Mouse (Mus musculus) hindbrain, embryonic 11.5 days (tissue): ENCODE data around the gene Lemd2. TPM values are rescaled to one million over a fixed set of nuclear protein-coding genes. Genes with fewer than 3 reads are reported as not detected.

Source experiments
- ATAC-seq: fragments of 200-750 bp; cut with Nextera tagmentation; 2 replicates; pipeline ENCODE4 v1.8.0; 2017; ENCODE audit warnings: mild to moderate bottlenecking, moderate TSS enrichment, moderate library complexity; ENCODE audit not compliant: low FRiP score
- DNase-seq: peaks from one replicate; pipeline ENCODE4 v3.0.0-alpha.2; 2015; ENCODE audit warnings: low spot score
- H3K27ac ChIP-seq: fragments of 300-500 bp; sonication (generic); 2 replicates; pipeline ENCODE4 v1.5.1; 2014; ENCODE audit warnings: mild to moderate bottlenecking, low read depth, low read length
- H3K27me3 ChIP-seq: fragments of 300-500 bp; sonication (generic); 2 replicates; pipeline ENCODE4 v1.6.1; 2014; ENCODE audit warnings: mild to moderate bottlenecking, low read length, moderate library complexity, mixed read lengths; ENCODE audit not compliant: control insufficient read depth, insufficient read depth
- H3K36me3 ChIP-seq: fragments of 300-500 bp; sonication (generic); 2 replicates; pipeline ENCODE4 v1.6.1; 2014; ENCODE audit warnings: mild to moderate bottlenecking, low read length, moderate library complexity, mixed read lengths; ENCODE audit not compliant: control insufficient read depth, insufficient read depth
- H3K4me1 ChIP-seq: fragments of 300-500 bp; sonication (generic); replicated peaks from 2 replicates; pipeline ENCODE4 v1.6.1; 2014; ENCODE audit warnings: low read length, mixed read lengths; ENCODE audit not compliant: control insufficient read depth, insufficient read depth
- H3K4me2 ChIP-seq: fragments of 300-500 bp; sonication (generic); replicated peaks from 2 replicates; pipeline ENCODE4 v1.6.1; 2014; ENCODE audit warnings: mild to moderate bottlenecking, low read depth, low read length
- H3K4me3 ChIP-seq: fragments of 300-500 bp; sonication (generic); 2 replicates; pipeline ENCODE4 v1.5.1; 2014; ENCODE audit warnings: low read depth, low read length
- H3K9ac ChIP-seq: fragments of 300-500 bp; sonication (generic); 2 replicates; pipeline ENCODE4 v1.6.1; 2014; ENCODE audit warnings: low read depth, low read length
- H3K9me3 ChIP-seq: fragments of 300-500 bp; sonication (generic); 2 replicates; pipeline ENCODE4 v1.6.1; 2016; ENCODE audit warnings: low read length; ENCODE audit not compliant: control insufficient read depth
- WGBS: fragments of 180-500 bp; shearing (Covaris S2); extraction: QIAGEN DNeasy Blood & Tissue Kit; methylation state at CpG from one replicate; pipeline ENCODE4 v1.1.7; 2014; 5-methylcytosine and 5-hydroxymethylcytosine counted together
- polyA plus RNA-seq: library from polyadenylated mRNA; unstranded; fragments of >200 nt; fragmentation: Nextera tagmentation; extraction: Ambion mirVana; gene quantifications from 2 replicates; pipeline ENCODE4 v1.2.1, GENCODE M21; 2014

Gene Lemd2
- polyA plus RNA-seq, 1 experiment from 2014 or later = 12.4 TPM

DNA sequence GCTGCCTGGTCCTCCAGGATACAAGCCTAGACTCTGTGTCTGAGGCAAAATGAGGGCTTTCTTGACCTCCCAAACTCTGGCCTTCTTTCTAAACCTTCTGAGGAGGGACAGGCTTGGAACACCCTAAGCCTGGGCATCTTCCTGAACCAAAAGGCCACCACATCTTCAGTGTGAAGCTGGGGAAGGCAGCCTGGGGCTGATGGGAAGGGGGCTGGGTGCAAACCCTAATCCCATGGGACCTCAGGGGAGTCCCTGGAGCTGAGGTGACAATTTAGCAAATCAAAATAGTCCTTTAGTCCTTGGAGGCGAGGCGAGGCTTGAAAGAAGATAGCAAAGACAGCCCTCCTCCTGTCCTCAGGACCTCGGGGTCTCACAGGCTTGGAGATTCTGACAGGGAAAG lies 28.0 kb downstream of the Lemd2 start:
- ATAC-seq = no peak
- no peak overlapping the region for H3K9ac ChIP-seq
- peak overlapping the region; percentile 51 for H3K27ac ChIP-seq
- no peaks in the 10 kb centered on the region for H3K9me3 ChIP-seq
- peaks cover 5% of the 10 kb centered on the region; the same call in 1 of the 2 replicates for H3K4me1 ChIP-seq
- H3K27me3 ChIP-seq = no peaks in the 10 kb centered on the region
- DNase-seq = no peak
- WGBS = 73% methylated on average over 3 of the region's 3 CpGs
- H3K4me3 ChIP-seq = no peak overlapping the region
- H3K4me2 ChIP-seq = no peak overlapping the region
- H3K36me3 ChIP-seq = no peaks in the 10 kb centered on the region

DNA sequence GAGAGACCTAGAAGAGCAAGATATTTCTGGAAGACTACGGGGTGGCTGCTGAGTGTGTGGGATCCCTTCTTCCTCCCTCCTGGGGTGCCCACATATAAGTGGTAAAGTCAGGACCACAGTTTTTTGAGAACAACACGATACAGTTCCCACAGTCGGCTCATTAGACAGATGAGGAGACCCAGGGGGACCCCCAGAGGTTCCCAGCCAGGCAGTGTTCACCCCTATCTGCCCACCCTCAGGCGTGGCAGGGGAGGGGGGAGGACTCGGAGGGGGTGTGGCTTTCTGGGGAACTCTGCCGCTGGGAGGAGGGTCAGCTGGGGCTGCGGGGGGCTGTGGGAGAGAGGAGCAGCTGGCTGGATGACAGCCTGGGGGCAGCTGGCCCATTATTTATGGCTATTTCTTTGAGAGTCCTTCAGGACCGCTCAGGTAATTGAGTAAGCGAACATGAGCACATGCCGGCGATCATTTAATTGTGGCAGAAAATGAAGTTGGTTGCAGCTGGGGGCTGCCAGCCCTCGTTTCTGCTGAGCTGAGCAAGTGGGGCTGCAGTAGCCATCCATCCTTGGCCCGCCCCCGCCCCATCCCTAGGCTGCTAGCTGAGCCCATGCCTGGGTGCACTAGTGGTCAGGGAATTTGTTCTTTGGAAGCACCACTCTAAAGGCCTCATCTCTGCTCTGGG lies 28.9 kb downstream of the Lemd2 start:
- ATAC-seq (peak; percentile 89), DNase-seq (peak; percentile 66)
- Histone ChIP-seq H3K9me3 (no peaks in the 10 kb centered on the region), H3K4me1 (peaks cover 5% of the 10 kb centered on the region; the same call in 1 of the 2 replicates), H3K4me2 (no peak overlapping the region), H3K27me3 (no peaks in the 10 kb centered on the region), H3K9ac (no peak overlapping the region), H3K4me3 (no peak overlapping the region), H3K27ac (peak overlapping the region; percentile 51), H3K36me3 (no peaks in the 10 kb centered on the region)
- WGBS = 31% methylated on average over 14 of the region's 14 CpGs

DNA sequence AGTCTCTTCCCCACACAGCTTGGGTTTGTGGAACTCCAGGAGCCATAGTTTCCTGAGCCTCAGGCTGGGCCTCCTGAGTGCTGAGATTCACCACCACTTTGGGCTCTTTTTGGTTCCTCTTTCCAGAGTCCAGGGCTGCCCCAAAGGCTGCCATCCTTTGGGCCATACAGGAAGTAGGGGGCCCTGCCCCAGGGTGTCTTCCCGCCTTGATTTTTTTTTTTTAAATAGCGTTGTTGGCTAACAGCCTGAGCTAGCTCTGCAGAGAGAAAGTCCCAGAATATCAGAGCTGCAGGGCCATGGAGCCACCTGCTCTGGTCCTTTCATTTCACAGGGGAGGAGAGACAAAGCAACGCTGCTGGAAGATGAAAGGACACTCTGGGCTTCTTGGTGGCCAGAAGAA lies 30.6 kb downstream of the Lemd2 start:
- no peak overlapping the region for H3K4me2 ChIP-seq
- no peak overlapping the region for H3K9ac ChIP-seq
- 68% methylated on average over 3 of the region's 3 CpGs for WGBS
- H3K4me1 ChIP-seq = peaks cover 5% of the 10 kb centered on the region; the same call in 1 of the 2 replicates
- H3K27me3 ChIP-seq = no peaks in the 10 kb centered on the region
- H3K27ac ChIP-seq = no peak overlapping the region; the same call in 1 of the 2 replicates
- no peaks in the 10 kb centered on the region for H3K36me3 ChIP-seq
- ATAC-seq (no peak), DNase-seq (no peak)
- H3K9me3 ChIP-seq = no peaks in the 10 kb centered on the region
- H3K4me3 ChIP-seq = no peak overlapping the region

DNA sequence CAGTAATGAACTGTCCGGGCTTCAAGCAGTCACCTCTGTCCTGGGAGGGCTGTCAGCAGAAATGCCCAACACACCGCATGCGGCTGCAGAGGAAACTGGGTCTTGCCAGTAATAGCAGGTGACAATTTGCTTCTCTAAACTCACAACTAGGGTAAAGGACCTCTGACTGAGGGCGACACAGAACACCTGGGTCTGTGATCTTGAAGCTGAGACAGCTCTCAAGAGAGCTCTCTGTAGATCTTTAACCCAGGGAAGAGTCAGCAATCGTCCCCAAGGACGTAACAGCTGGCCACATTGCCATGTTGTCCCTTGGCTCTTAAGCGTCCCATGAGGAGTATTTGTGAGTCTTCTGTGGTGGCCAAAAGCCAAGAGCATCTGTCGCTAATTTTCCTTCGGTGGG lies 31.8 kb downstream of the Lemd2 start:
- Histone ChIP-seq H3K36me3 (no peaks in the 10 kb centered on the region), H3K27me3 (no peaks in the 10 kb centered on the region), H3K9ac (no peak overlapping the region), H3K9me3 (no peaks in the 10 kb centered on the region), H3K4me1 (peaks cover 5% of the 10 kb centered on the region; the same call in 1 of the 2 replicates), H3K27ac (no peak overlapping the region), H3K4me3 (no peak overlapping the region), H3K4me2 (no peak overlapping the region)
- WGBS = 86% methylated on average over 9 of the region's 9 CpGs
- DNase-seq (no peak), ATAC-seq (no peak)

DNA sequence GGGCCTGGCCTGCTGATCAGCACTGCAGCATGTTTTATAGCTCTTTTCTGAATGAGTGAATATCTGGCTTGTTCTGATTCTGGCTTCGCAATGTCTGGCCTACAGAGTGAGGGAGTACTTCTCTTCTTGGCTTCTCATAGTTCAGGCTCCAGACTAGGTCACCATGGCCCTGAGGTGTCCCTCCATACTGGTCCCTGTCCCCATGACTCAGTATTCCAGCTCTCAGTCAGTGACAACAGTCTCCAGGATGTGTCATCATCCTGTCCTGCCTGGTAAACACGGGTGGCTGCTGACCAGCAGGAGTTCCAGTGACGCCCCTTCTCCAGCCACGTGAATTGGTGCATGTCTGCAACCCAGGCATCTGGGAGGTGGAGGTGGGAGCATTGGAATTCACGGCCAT lies 33.1 kb downstream of the Lemd2 start:
- no peak overlapping the region for H3K4me3 ChIP-seq
- no peaks in the 10 kb centered on the region for H3K27me3 ChIP-seq
- H3K9ac ChIP-seq = no peak overlapping the region
- DNase-seq (no peak), ATAC-seq (no peak)
- no peak overlapping the region for H3K27ac ChIP-seq
- H3K4me1 ChIP-seq = peaks cover 3% of the 10 kb centered on the region; the same call in 1 of the 2 replicates
- no peak overlapping the region for H3K4me2 ChIP-seq
- no peaks in the 10 kb centered on the region for H3K9me3 ChIP-seq
- no peaks in the 10 kb centered on the region for H3K36me3 ChIP-seq
- WGBS = 78% methylated on average over 5 of the region's 5 CpGs

DNA sequence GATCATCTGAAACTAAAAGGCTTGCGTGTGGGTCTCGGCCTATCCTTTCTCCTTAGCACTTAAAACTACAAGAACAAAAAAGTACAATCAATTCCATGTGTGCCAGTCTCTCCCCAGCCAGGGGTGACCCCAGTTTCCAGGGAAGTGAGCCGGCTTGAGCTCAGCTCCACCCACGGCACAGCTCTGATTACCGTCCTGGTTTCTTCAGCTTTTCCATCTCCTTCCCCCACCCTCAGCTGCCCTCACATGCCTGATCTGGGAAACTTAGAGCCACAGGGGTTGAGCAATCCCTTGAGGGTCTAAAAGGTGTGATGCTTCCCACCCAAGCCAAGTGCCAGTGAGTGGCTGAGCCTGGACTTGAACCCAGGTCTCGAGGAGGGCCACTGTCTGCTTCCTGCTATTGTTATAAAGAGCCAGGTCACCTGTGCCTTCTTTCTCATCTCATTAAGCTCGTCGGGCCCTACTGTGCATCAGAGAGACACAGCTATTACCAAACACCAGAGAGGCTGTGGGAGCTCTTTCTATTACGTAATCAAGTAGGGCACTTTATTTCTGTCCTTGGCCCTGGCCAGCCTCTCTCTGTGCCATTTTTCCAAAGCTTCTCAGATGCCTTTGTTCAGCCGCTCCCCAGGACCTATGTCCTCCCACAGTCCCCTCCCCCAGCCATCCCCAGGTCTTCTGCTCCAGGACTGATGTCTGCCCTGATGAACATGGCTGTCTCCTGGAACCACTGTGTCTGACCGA lies 34.1 kb downstream of the Lemd2 start:
- no peak for DNase-seq
- Histone ChIP-seq H3K27ac (no peak overlapping the region), H3K4me2 (no peak overlapping the region), H3K36me3 (no peaks in the 10 kb centered on the region), H3K4me3 (no peak overlapping the region), H3K27me3 (no peaks in the 10 kb centered on the region), H3K9me3 (no peaks in the 10 kb centered on the region), H3K9ac (no peak overlapping the region), H3K4me1 (no peaks in the 10 kb centered on the region)
- no peak for ATAC-seq
- WGBS = 66% methylated on average over 11 of the region's 11 CpGs

DNA sequence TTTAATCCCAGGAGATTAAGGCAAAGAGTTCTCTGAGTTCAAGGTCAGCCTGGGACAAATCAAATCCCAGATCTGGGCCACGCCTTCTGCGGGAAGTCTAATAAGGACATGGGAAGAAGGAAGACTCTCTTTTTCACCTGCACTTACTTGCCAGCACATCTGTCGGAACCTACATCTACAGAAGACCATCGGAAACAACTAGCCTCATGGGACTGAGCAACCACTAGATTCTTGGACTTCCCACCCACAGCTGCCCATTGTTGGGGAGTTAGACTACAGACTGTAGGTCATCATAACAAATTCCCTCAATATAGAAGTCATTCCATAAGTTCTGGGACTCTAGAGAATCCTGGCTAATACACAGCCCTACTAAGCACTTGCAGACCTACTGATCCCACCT lies 35.7 kb downstream of the Lemd2 start:
- Histone ChIP-seq H3K4me2 (no peak overlapping the region), H3K4me1 (no peaks in the 10 kb centered on the region), H3K4me3 (no peak overlapping the region), H3K9me3 (no peaks in the 10 kb centered on the region), H3K36me3 (no peaks in the 10 kb centered on the region), H3K9ac (no peak overlapping the region), H3K27ac (no peak overlapping the region), H3K27me3 (no peaks in the 10 kb centered on the region)
- WGBS = 94% methylated on average over 4 of the region's 4 CpGs
- ATAC-seq (no peak), DNase-seq (no peak)

DNA sequence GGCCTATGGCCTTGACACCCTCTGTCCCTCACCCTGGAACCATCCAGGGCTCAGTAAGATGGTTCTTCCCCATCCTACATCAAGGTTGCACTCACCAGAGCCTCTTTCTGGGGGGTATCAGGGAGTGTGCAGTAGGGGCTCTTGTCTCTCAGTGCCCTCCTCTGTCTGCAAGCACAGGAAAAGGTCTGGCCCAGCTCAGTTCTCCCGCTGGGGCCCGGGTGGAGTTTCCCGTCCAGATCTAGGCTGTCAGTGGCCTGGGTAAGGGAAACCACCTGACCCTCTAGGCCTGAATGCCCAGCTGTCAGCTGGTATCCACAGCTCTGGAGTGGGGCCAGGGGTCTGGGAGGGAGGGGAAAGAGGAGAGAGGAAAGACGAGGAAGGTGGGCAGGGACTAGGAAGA lies 36.7 kb downstream of the Lemd2 start, which contains the start of gene Ip6k3:
Gene Ip6k3, minus strand, starts transcription at position 251 of the 400 bp plus-strand sequence.
- H3K4me3 ChIP-seq = no peak within 1 kb of the TSS
- no peaks in the 10 kb centered on the region for H3K27me3 ChIP-seq
- H3K27ac ChIP-seq = no peak within 1 kb of the TSS
- no peak within 1 kb of the TSS for H3K4me2 ChIP-seq
- no peak within 1 kb of the TSS for H3K9ac ChIP-seq
- ATAC-seq = no peak
- no peak for DNase-seq
- H3K4me1 ChIP-seq = no peaks in the 10 kb centered on the region
- H3K36me3 ChIP-seq = no peaks in the 10 kb centered on the region
- WGBS = 65% methylated on average over 4 of the region's 4 CpGs
- no peaks in the 10 kb centered on the region for H3K9me3 ChIP-seq

DNA sequence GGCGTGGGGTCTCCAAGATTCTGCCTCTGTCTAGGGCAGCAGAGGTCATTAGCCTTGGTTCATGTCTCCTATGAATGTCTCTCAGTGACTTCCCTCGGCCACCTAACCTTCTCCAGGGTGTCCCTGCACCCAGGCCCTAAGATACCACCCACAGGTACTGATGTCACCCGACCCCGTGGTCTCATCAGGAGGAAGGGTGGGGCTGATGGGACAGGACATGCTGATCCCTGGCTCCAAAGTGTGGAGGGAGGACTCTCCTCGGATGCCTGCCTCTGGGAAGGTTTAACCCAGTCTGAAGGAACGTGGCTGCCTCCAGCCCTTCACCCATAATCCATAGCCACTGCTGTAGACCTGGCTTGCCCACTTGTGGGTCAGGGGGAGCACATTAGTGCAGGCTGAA lies 37.4 kb downstream of the Lemd2 start:
- no peak overlapping the region for H3K4me3 ChIP-seq
- no peak overlapping the region for H3K9ac ChIP-seq
- no peaks in the 10 kb centered on the region for H3K4me1 ChIP-seq
- no peak for DNase-seq
- no peaks in the 10 kb centered on the region for H3K27me3 ChIP-seq
- H3K4me2 ChIP-seq = no peak overlapping the region
- no peak overlapping the region for H3K27ac ChIP-seq
- no peaks in the 10 kb centered on the region for H3K36me3 ChIP-seq
- ATAC-seq = no peak
- WGBS = 72% methylated on average over 6 of the region's 6 CpGs
- no peaks in the 10 kb centered on the region for H3K9me3 ChIP-seq
